Mouse (Mus musculus): Measurements from ENCODE around the gene Ptpn3. TPM values are rescaled to one million over a fixed set of nuclear protein-coding genes. Genes with fewer than 3 reads are reported as not detected.

Ptpn3 gene
- total RNA-seq (2021) (10 to 100 TPM; 32.4 to 41.5 TPM), polyA plus RNA-seq (2012; rRNA removed) (10.7 and 23.3 TPM in 2 replicates)
- long read RNA-seq, partial matches to known transcripts, result 14 of 24 reads
- long read RNA-seq, other reads (novel, unspliced or antisense), result 10 of 24 reads

- intact Hi-C loops (cut with DNase I), result loop anchor here (2.0 to 10.0 kb wide), 2 partner anchors 23 to 57 kb away; no protein-coding TSS in a partner anchor
- DNase-seq, result peak; percentile 88
- Histone ChIP-seq H3K9ac (ENCODE audit: low read depth, low read length) (peak within 1 kb of the TSS; percentile 78), H3K4me3 (peak within 1 kb of the TSS; percentile 87), H3K79me2 (replicated peaks; ENCODE audit: control insufficient read depth, insufficient read depth, low read length) (no peaks in the 10 kb centered on the region), H3K4me1 (ENCODE audit: control insufficient read depth, insufficient read depth, low read length) (peaks cover 5% of the 10 kb centered on the region), H3K36me3 (ENCODE audit: control insufficient read depth, insufficient read depth, low read length) (no peaks in the 10 kb centered on the region), H3K27me3 (ENCODE audit: control insufficient read depth, insufficient read depth, low read length) (no peaks in the 10 kb centered on the region), H3K27ac (peak within 1 kb of the TSS; percentile 82)
- under 1% methylated on average over 42 of the region's 42 CpGs for WGBS
- TF ChIP-seq POLR2A (IDR thresholded peaks at IDR 0.05; ENCODE audit: insufficient read depth, low read depth, low read length) (peak; percentile 66), EP300 (IDR thresholded peaks at IDR 0.05; ENCODE audit: insufficient read depth, low read depth, low read length) (peak; percentile 62; the same call in 1 of the 2 replicates), CTCF (IDR thresholded peaks at IDR 0.05) (no peak)
These were observed at the start of gene Ptpn3 for GRCm38 (mm10) chr4:57301410-57302313. TSS of gene Ptpn3 (minus strand) at chr4:57301837.

- H3K4me3 ChIP-seq, result no peak overlapping the region
- WGBS, result 89% methylated on average over 2 of the region's 2 CpGs
- H3K36me3 ChIP-seq (ENCODE audit: control insufficient read depth, insufficient read depth, low read length), result no peaks in the 10 kb centered on the region
- H3K79me2 ChIP-seq (replicated peaks; ENCODE audit: control insufficient read depth, insufficient read depth, low read length), result no peaks in the 10 kb centered on the region
- no peak overlapping the region for H3K27ac ChIP-seq
- no peaks in the 10 kb centered on the region for H3K4me1 ChIP-seq (ENCODE audit: control insufficient read depth, insufficient read depth, low read length)
- intact Hi-C loops (cut with DNase I), result no loop called here
- H3K9ac ChIP-seq (ENCODE audit: low read depth, low read length), result no peak overlapping the region
- no peaks in the 10 kb centered on the region for H3K27me3 ChIP-seq (ENCODE audit: control insufficient read depth, insufficient read depth, low read length)
- TF ChIP-seq EP300 (IDR thresholded peaks at IDR 0.05; ENCODE audit: insufficient read depth, low read depth, low read length) (no peak), POLR2A (IDR thresholded peaks at IDR 0.05; ENCODE audit: insufficient read depth, low read depth, low read length) (no peak), CTCF (IDR thresholded peaks at IDR 0.05) (no peak)
- no peak for DNase-seq
These were observed 48.9 kb upstream of the Ptpn3 start for GRCm38 (mm10) chr4:57350541-57350940.

GRCm38 (mm10) chr4:57343996-57344395 lies 42.4 kb upstream of the Ptpn3 start:
- DNase-seq, result no peak
- Histone ChIP-seq H3K9ac (ENCODE audit: low read depth, low read length) (no peak overlapping the region), H3K4me1 (ENCODE audit: control insufficient read depth, insufficient read depth, low read length) (no peaks in the 10 kb centered on the region), H3K36me3 (ENCODE audit: control insufficient read depth, insufficient read depth, low read length) (no peaks in the 10 kb centered on the region), H3K27me3 (ENCODE audit: control insufficient read depth, insufficient read depth, low read length) (no peaks in the 10 kb centered on the region; the same call in 1 of the 2 replicates), H3K4me3 (no peak overlapping the region), H3K27ac (no peak overlapping the region), H3K79me2 (replicated peaks; ENCODE audit: control insufficient read depth, insufficient read depth, low read length) (no peaks in the 10 kb centered on the region)
- 93% methylated on average over 7 of the region's 7 CpGs for WGBS
- TF ChIP-seq EP300 (IDR thresholded peaks at IDR 0.05; ENCODE audit: insufficient read depth, low read depth, low read length), result no peak
- TF ChIP-seq CTCF (IDR thresholded peaks at IDR 0.05), result no peak
- TF ChIP-seq POLR2A (IDR thresholded peaks at IDR 0.05; ENCODE audit: insufficient read depth, low read depth, low read length), result no peak
- intact Hi-C loops (cut with DNase I), result no loop called here

GRCm38 (mm10) chr4:57338923-57339322 lies 37.3 kb upstream of the Ptpn3 start:
- TF ChIP-seq EP300 (IDR thresholded peaks at IDR 0.05; ENCODE audit: insufficient read depth, low read depth, low read length) (no peak), CTCF (IDR thresholded peaks at IDR 0.05) (no peak), POLR2A (IDR thresholded peaks at IDR 0.05; ENCODE audit: insufficient read depth, low read depth, low read length) (no peak)
- H3K9ac ChIP-seq (ENCODE audit: low read depth, low read length), result no peak overlapping the region
- H3K27me3 ChIP-seq (ENCODE audit: control insufficient read depth, insufficient read depth, low read length), result no peaks in the 10 kb centered on the region; the same call in 1 of the 2 replicates
- intact Hi-C loops (cut with DNase I), result no loop called here
- no peaks in the 10 kb centered on the region for H3K79me2 ChIP-seq (replicated peaks; ENCODE audit: control insufficient read depth, insufficient read depth, low read length)
- 87% methylated on average over 17 of the region's 17 CpGs for WGBS
- no peak overlapping the region for H3K4me3 ChIP-seq
- no peak overlapping the region for H3K27ac ChIP-seq
- no peaks in the 10 kb centered on the region for H3K4me1 ChIP-seq (ENCODE audit: control insufficient read depth, insufficient read depth, low read length)
- no peak for DNase-seq
- no peaks in the 10 kb centered on the region for H3K36me3 ChIP-seq (ENCODE audit: control insufficient read depth, insufficient read depth, low read length)

- Histone ChIP-seq H3K27me3 (ENCODE audit: control insufficient read depth, insufficient read depth, low read length) (no peaks in the 10 kb centered on the region; the same call in 1 of the 2 replicates), H3K79me2 (replicated peaks; ENCODE audit: control insufficient read depth, insufficient read depth, low read length) (no peaks in the 10 kb centered on the region), H3K36me3 (ENCODE audit: control insufficient read depth, insufficient read depth, low read length) (no peaks in the 10 kb centered on the region), H3K27ac (no peak overlapping the region), H3K4me3 (no peak overlapping the region), H3K9ac (ENCODE audit: low read depth, low read length) (no peak overlapping the region), H3K4me1 (ENCODE audit: control insufficient read depth, insufficient read depth, low read length) (no peaks in the 10 kb centered on the region)
- intact Hi-C loops (cut with DNase I), result no loop called here
- WGBS, result 49% methylated on average over 9 of the region's 9 CpGs
- DNase-seq, result no peak
- TF ChIP-seq POLR2A (IDR thresholded peaks at IDR 0.05; ENCODE audit: insufficient read depth, low read depth, low read length), result no peak
- no peak for TF ChIP-seq EP300 (IDR thresholded peaks at IDR 0.05; ENCODE audit: insufficient read depth, low read depth, low read length)
- TF ChIP-seq CTCF (IDR thresholded peaks at IDR 0.05), result no peak
These were observed 36.4 kb upstream of the Ptpn3 start for GRCm38 (mm10) chr4:57338061-57338460.
